8 mouse cellular contexts compared by ENCODE assay signal in genomic region chr13:117024127-117024915, GRCm38 (mm10). TPM values are rescaled to one million over a fixed set of nuclear protein-coding genes. Genes with fewer than 3 reads are reported as not detected.
DNase-seq lines count a peak whose midpoint lies in the region; ATAC-seq and TF ChIP-seq lines count a peak whose summit lies in the region.

No protein-coding gene starts in this region.

- peak; percentile 49 for DNase-seq in 3T3-L1 (ENCODE audit: low read depth, low spot score)
- peak; percentile 64 for DNase-seq in adrenal gland, postnatal 25 days
- peak; percentile 80 for DNase-seq in embryonic facial prominence, embryonic 14.5 days (ENCODE audit: low spot score)
- DNase-seq in kidney, postnatal 10 days: peak; percentile 74
- DNase-seq in liver, embryonic 14.5 days (ENCODE audit: low read depth in 3 of 3, low spot score in 3 of 3): no peak
- peak; percentile 84 for DNase-seq in neural tube, embryonic 10.5 days (ENCODE audit: extremely low spot score, low spot score)

- no peak for TF ChIP-seq EP300 in liver, embryonic 14.5 days (IDR thresholded peaks at IDR 0.05; ENCODE audit: low read depth)

- no peaks in the 10 kb centered on the region for H3K9me3 ChIP-seq in embryonic facial prominence, embryonic 14.5 days (ENCODE audit: control insufficient read depth, low read length)
- H3K9me3 ChIP-seq in heart, embryonic 15.5 days (replicated peaks): no peaks in the 10 kb centered on the region
- H3K9me3 ChIP-seq in liver, embryonic 14.5 days (ENCODE audit: control insufficient read depth, low read length): no peaks in the 10 kb centered on the region
- no peaks in the 10 kb centered on the region for H3K9me3 ChIP-seq in stomach, embryonic 15.5 days

- peak overlapping the region; percentile 78 for H3K4me2 ChIP-seq in embryonic facial prominence, embryonic 14.5 days (ENCODE audit: low read depth, low read length)
- peak overlapping the region; percentile 72 for H3K4me2 ChIP-seq in heart, embryonic 15.5 days
- H3K4me2 ChIP-seq in liver, embryonic 14.5 days (ENCODE audit: low read depth): peak overlapping the region; percentile 70
- H3K4me2 ChIP-seq in stomach, embryonic 15.5 days: peak overlapping the region; percentile 75

- H3K27me3 ChIP-seq in embryonic facial prominence, embryonic 14.5 days (replicated peaks; ENCODE audit: control insufficient read depth, insufficient read depth, low read length): no peaks in the 10 kb centered on the region
- no peaks in the 10 kb centered on the region for H3K27me3 ChIP-seq in heart, embryonic 15.5 days
- H3K27me3 ChIP-seq in liver, embryonic 14.5 days (ENCODE audit: control insufficient read depth, insufficient read depth, low read length): peaks cover 27% of the 10 kb centered on the region
- no peaks in the 10 kb centered on the region for H3K27me3 ChIP-seq in stomach, embryonic 15.5 days (replicated peaks)

- H3K27ac ChIP-seq in embryonic facial prominence, embryonic 14.5 days (replicated peaks; ENCODE audit: low read depth, low read length): peak overlapping the region; percentile 96
- H3K27ac ChIP-seq in heart, embryonic 15.5 days: peak overlapping the region; percentile 86
- no peak overlapping the region for H3K27ac ChIP-seq in liver, embryonic 14.5 days
- H3K27ac ChIP-seq in stomach, embryonic 15.5 days: peak overlapping the region; percentile 82

- TF ChIP-seq CTCF in liver, embryonic 14.5 days (IDR thresholded peaks at IDR 0.05; ENCODE audit: low read depth): no peak

- peak overlapping the region; percentile 91 for H3K4me3 ChIP-seq in embryonic facial prominence, embryonic 14.5 days (ENCODE audit: low read depth, low read length)
- peak overlapping the region; percentile 73 for H3K4me3 ChIP-seq in heart, embryonic 15.5 days
- H3K4me3 ChIP-seq in liver, embryonic 14.5 days (ENCODE audit: insufficient read depth in 1 of 2, low read depth in 2 of 2, low read length in 2 of 2): peak overlapping the region; percentile 56 to 58
- H3K4me3 ChIP-seq in stomach, embryonic 15.5 days (replicated peaks): peak overlapping the region; percentile 59

- ATAC-seq in embryonic facial prominence, embryonic 14.5 days (ENCODE audit: low read depth): peak; percentile 78
- peak; percentile 79 for ATAC-seq in heart, embryonic 15.5 days (replicated peaks; ENCODE audit: insufficient number of reproducible peaks, insufficient read depth, low FRiP score, low read depth)
- ATAC-seq in liver, embryonic 14.5 days (ENCODE audit: insufficient read depth): peak; percentile 59
- peak; percentile 83 for ATAC-seq in stomach, embryonic 15.5 days (ENCODE audit: insufficient read depth, low FRiP score, low read depth)

- peak overlapping the region; percentile 96 for H3K9ac ChIP-seq in embryonic facial prominence, embryonic 14.5 days (ENCODE audit: low read depth, low read length)
- peak overlapping the region; percentile 83 for H3K9ac ChIP-seq in heart, embryonic 15.5 days
- H3K9ac ChIP-seq in liver, embryonic 14.5 days (replicated peaks): peak overlapping the region; percentile 33; the same call in 1 of the 2 replicates
- peak overlapping the region; percentile 51 for H3K9ac ChIP-seq in stomach, embryonic 15.5 days

- 1% methylated on average over 16 of the region's 64 CpGs for WGBS in embryonic facial prominence, embryonic 14.5 days
- under 1% methylated on average over 58 of the region's 64 CpGs for WGBS in heart, embryonic 15.5 days
- under 1% methylated on average over 48 of the region's 64 CpGs for WGBS in liver, embryonic 14.5 days (ENCODE audit: insufficient replicate concordance)
- WGBS in stomach, embryonic 15.5 days: under 1% methylated on average over 60 of the region's 64 CpGs

- no peaks in the 10 kb centered on the region for H3K36me3 ChIP-seq in embryonic facial prominence, embryonic 14.5 days (ENCODE audit: control insufficient read depth, insufficient read depth, low read length)
- H3K36me3 ChIP-seq in heart, embryonic 15.5 days: no peaks in the 10 kb centered on the region
- no peaks in the 10 kb centered on the region for H3K36me3 ChIP-seq in liver, embryonic 14.5 days (replicated peaks; ENCODE audit: control insufficient read depth, insufficient read depth, low read depth)
- H3K36me3 ChIP-seq in stomach, embryonic 15.5 days: no peaks in the 10 kb centered on the region

- H3K4me1 ChIP-seq in embryonic facial prominence, embryonic 14.5 days (ENCODE audit: control insufficient read depth, insufficient read depth, low read length): peaks cover 28% of the 10 kb centered on the region
- peaks cover 42% of the 10 kb centered on the region for H3K4me1 ChIP-seq in heart, embryonic 15.5 days (replicated peaks)
- peaks cover 0 to 8% of the 10 kb centered on the region in 2 experiments; a peak in 1 of 4 replicates for H3K4me1 ChIP-seq in liver, embryonic 14.5 days (replicated peaks; ENCODE audit: control insufficient read depth in 2 of 2, insufficient read depth in 2 of 2, low read length in 1 of 2)
- H3K4me1 ChIP-seq in stomach, embryonic 15.5 days: peaks cover 3% of the 10 kb centered on the region; the same call in 1 of the 2 replicates

RNA-seq across cellular contexts. Expression of gene Parp8, which starts 1.0 kb away (rescaled TPM):
- 14.2 and 14.7 TPM in 2 replicates for total RNA-seq in adrenal gland, postnatal 25 days (2021)
- 19.8 and 21.9 TPM in 2 replicates for polyA plus RNA-seq in embryonic facial prominence, embryonic 14.5 days (2014; fragmentation: Nextera tagmentation; extraction: Ambion mirVana)
- 11.8 and 13.7 TPM in 2 replicates for polyA plus RNA-seq in heart, embryonic 15.5 days (2015; fragmentation: Nextera tagmentation; extraction: Ambion mirVana)
- polyA plus RNA-seq in liver, embryonic 14.5 days (2012; rRNA removed): 2.2 and 3.2 TPM in 2 replicates
- 1.7 and 2.0 TPM in 2 replicates for polyA plus RNA-seq in liver, embryonic 14.5 days (2014; fragmentation: Nextera tagmentation; extraction: Ambion mirVana)
- 14.1 and 15.7 TPM in 2 replicates for polyA plus RNA-seq in stomach, embryonic 15.5 days (2015; fragmentation: Nextera tagmentation; extraction: Ambion mirVana)

Comparison
In these comparisons a context has a peak if more than half of its experiments do, and no peak if none do; other contexts are left out.
1. DNase-seq: peak in 3T3-L1 (single experiment), adrenal gland, postnatal 25 days (single experiment), embryonic facial prominence, embryonic 14.5 days (single experiment), kidney, postnatal 10 days (single experiment) and neural tube, embryonic 10.5 days (single experiment); none in liver, embryonic 14.5 days (0 of 3).
2. H3K9ac ChIP-seq: peak in every context shown above with its lines; median percentile 96 in embryonic facial prominence, embryonic 14.5 days; 83 in heart, embryonic 15.5 days; 51 in stomach, embryonic 15.5 days; 33 in liver, embryonic 14.5 days.
3. Peak in every context shown above with its lines, with median percentiles within 50 percentile points of each other: ATAC-seq, H3K4me2 ChIP-seq and H3K4me3 ChIP-seq.